Mouse (Mus musculus) forebrain, postnatal 0 days (tissue): Measurements from ENCODE around the gene Fam69b. TPM values are rescaled to one million over a fixed set of nuclear protein-coding genes. Genes with fewer than 3 reads are reported as not detected.
A peak's percentile ranks its signal among the peaks of the same experiment; 100 is the strongest.

Source experiments
- ATAC-seq: fragments of 200-750 bp; cut with Nextera tagmentation; 2 replicates; pipeline ENCODE4 v1.8.0; 2017; ENCODE audit warnings: mild to moderate bottlenecking, moderate library complexity
- DNase-seq: peaks from one replicate; pipeline ENCODE4 v3.0.0-alpha.2; 2015
- H3K27ac ChIP-seq: fragments of 300-500 bp; sonication (generic); 2 replicates; pipeline ENCODE4 v1.5.1; 2014; ENCODE audit warnings: low read depth, mild to moderate bottlenecking, antibody characterized with exemption, low read length, moderate library complexity, mixed read lengths
- H3K27me3 ChIP-seq: fragments of 300-500 bp; sonication (generic); 2 replicates; pipeline ENCODE4 v1.6.1; 2014; ENCODE audit warnings: mild to moderate bottlenecking, low read length, mixed read lengths; ENCODE audit not compliant: insufficient read depth
- H3K36me3 ChIP-seq: fragments of 300-500 bp; sonication (generic); 2 replicates; pipeline ENCODE4 v1.6.1; 2014; ENCODE audit warnings: mild to moderate bottlenecking, moderate library complexity; ENCODE audit not compliant: insufficient read depth
- H3K4me1 ChIP-seq: fragments of 300-500 bp; sonication (generic); 2 replicates; pipeline ENCODE4 v1.6.1; 2014; ENCODE audit warnings: antibody characterized with exemption; ENCODE audit not compliant: insufficient read depth
- H3K4me2 ChIP-seq: fragments of 300-500 bp; sonication (generic); 2 replicates; pipeline ENCODE4 v1.6.1; 2014; ENCODE audit warnings: low read depth, mild to moderate bottlenecking, moderate library complexity
- H3K4me3 ChIP-seq: fragments of 300-500 bp; sonication (generic); 2 replicates; pipeline ENCODE4 v1.5.1; 2014; ENCODE audit warnings: low read depth, low read length, mixed read lengths
- H3K9ac ChIP-seq: fragments of 300-500 bp; sonication (generic); 2 replicates; pipeline ENCODE4 v1.6.1; 2014; ENCODE audit warnings: mild to moderate bottlenecking
- H3K9me3 ChIP-seq: fragments of 300-500 bp; sonication (generic); 2 replicates; pipeline ENCODE4 v1.6.1; 2016; ENCODE audit warnings: low read length
- CTCF ChIP-seq: sonication (generic); IDR thresholded peaks from 2 replicates; pipeline ENCODE4 v1.5.1; 2016; ENCODE audit warnings: antibody characterized with exemption, control low read depth, low read depth
- WGBS: fragments of 180-500 bp; shearing (Covaris S2); extraction: QIAGEN DNeasy Blood & Tissue Kit; methylation state at CpG from one replicate; pipeline ENCODE4 v1.1.7; 2014; 5-methylcytosine and 5-hydroxymethylcytosine counted together
- polyA plus RNA-seq: library from polyadenylated mRNA; unstranded; fragments of >200 nt; fragmentation: Nextera tagmentation; extraction: Ambion mirVana; gene quantifications from 2 replicates; pipeline ENCODE4 v1.2.1, GENCODE M21; 2015
- total RNA-seq: library from RNA; depleted of rRNA; stranded (reverse); fragments of >200 nt; gene quantifications from 2 replicates; pipeline ENCODE4 v1.2.3, GENCODE M21; 2014

The Fam69b gene
- total and polyA plus RNA-seq, 2 experiments from 2014 or later = 143 to 193 TPM

GRCm38 (mm10) chr2:26621246-26621645, 7.0 kb upstream of the Fam69b start:
- Histone ChIP-seq H3K9ac (no peak overlapping the region), H3K4me2 (no peak overlapping the region), H3K36me3 (no peaks in the 10 kb centered on the region), H3K4me1 (no peaks in the 10 kb centered on the region), H3K27ac (no peak overlapping the region), H3K9me3 (no peaks in the 10 kb centered on the region), H3K4me3 (no peak overlapping the region), H3K27me3 (no peaks in the 10 kb centered on the region)
- WGBS = 28% methylated on average over 2 of the region's 2 CpGs
- DNase-seq = no peak
- TF ChIP-seq CTCF = no peak
- ATAC-seq = no peak

GRCm38 (mm10) chr2:26622984-26623383, 5.3 kb upstream of the Fam69b start:
- no peak overlapping the region for H3K4me3 ChIP-seq

GRCm38 (mm10) chr2:26625419-26625818, 2.8 kb upstream of the Fam69b start:
- DNase-seq (no peak), ATAC-seq (no peak)
- H3K36me3 ChIP-seq = no peaks in the 10 kb centered on the region
- H3K4me2 ChIP-seq = no peak overlapping the region
- no peak overlapping the region for H3K27ac ChIP-seq
- TF ChIP-seq CTCF = no peak
- peaks cover 13% of the 10 kb centered on the region; the same call in 1 of the 2 replicates for H3K4me1 ChIP-seq
- WGBS = 85% methylated on average over 3 of the region's 3 CpGs
- no peaks in the 10 kb centered on the region for H3K27me3 ChIP-seq
- no peak overlapping the region for H3K4me3 ChIP-seq
- H3K9ac ChIP-seq = no peak overlapping the region
- H3K9me3 ChIP-seq = no peaks in the 10 kb centered on the region

More at GRCm38 (mm10) chr2:26622984-26623383, 5.3 kb upstream of the Fam69b start:
- Histone ChIP-seq H3K9me3 (no peaks in the 10 kb centered on the region), H3K9ac (no peak overlapping the region), H3K27me3 (no peaks in the 10 kb centered on the region), H3K4me1 (no peaks in the 10 kb centered on the region), H3K4me2 (no peak overlapping the region), H3K27ac (no peak overlapping the region), H3K36me3 (no peaks in the 10 kb centered on the region)
- no peak for ATAC-seq
- whole genome bisulfite sequencing = 57% methylated on average over 5 of the region's 5 CpGs
- no peak for TF ChIP-seq CTCF
- DNase-seq = no peak

- Histone ChIP-seq H3K4me3 (no peak overlapping the region), H3K9ac (no peak overlapping the region), H3K36me3 (no peaks in the 10 kb centered on the region), H3K4me2 (no peak overlapping the region), H3K27ac (no peak overlapping the region), H3K4me1 (peaks cover 17% of the 10 kb centered on the region; the same call in 1 of the 2 replicates), H3K9me3 (no peaks in the 10 kb centered on the region), H3K27me3 (no peaks in the 10 kb centered on the region)
- DNase-seq = no peak
- no peak for TF ChIP-seq CTCF
- WGBS = 67% methylated on average over 3 of the region's 3 CpGs
- no peak for ATAC-seq
These were observed 2.2 kb upstream of the Fam69b start for GRCm38 (mm10) chr2:26626081-26626480.

- Histone ChIP-seq H3K4me1 (peaks cover 17% of the 10 kb centered on the region; the same call in 1 of the 2 replicates), H3K9ac (peak overlapping the region; percentile 97), H3K4me3 (peak overlapping the region; percentile 80), H3K27me3 (no peaks in the 10 kb centered on the region), H3K27ac (peak overlapping the region; percentile 83), H3K36me3 (peaks cover 5% of the 10 kb centered on the region; the same call in 1 of the 2 replicates), H3K4me2 (peak overlapping the region; percentile 86), H3K9me3 (no peaks in the 10 kb centered on the region)
- DNase-seq = peak; percentile 51
- 9% methylated on average over 5 of the region's 5 CpGs for WGBS
- TF ChIP-seq CTCF = no peak
- ATAC-seq = peak; percentile 49
These were observed 658 bp downstream of the Fam69b start for GRCm38 (mm10) chr2:26628792-26629437.

- H3K4me2 ChIP-seq = no peak overlapping the region
- no peak for DNase-seq
These were observed 4.5 kb downstream of the Fam69b start for GRCm38 (mm10) chr2:26632541-26633395.

More at GRCm38 (mm10) chr2:26632541-26633395, 4.5 kb downstream of the Fam69b start:
- no peak overlapping the region for H3K4me3 ChIP-seq
- no peaks in the 10 kb centered on the region for H3K27me3 ChIP-seq
- no peak for TF ChIP-seq CTCF
- H3K36me3 ChIP-seq = peaks cover 43% of the 10 kb centered on the region
- WGBS = 82% methylated on average over 16 of the region's 16 CpGs
- H3K9ac ChIP-seq = no peak overlapping the region
- ATAC-seq = no peak
- no peaks in the 10 kb centered on the region for H3K9me3 ChIP-seq
- H3K4me1 ChIP-seq = peaks cover 17% of the 10 kb centered on the region; the same call in 1 of the 2 replicates
- no peak overlapping the region for H3K27ac ChIP-seq
